ENCODE assay signal across 9 mouse cellular contexts in genomic region chr3:30601610-30602064, GRCm38 (mm10). TPM values are rescaled to one million over a fixed set of nuclear protein-coding genes. Genes with fewer than 3 reads are reported as not detected.
DNase-seq lines count a peak whose midpoint lies in the region; ATAC-seq lines count a peak whose summit lies in the region.
"Had no signal": no experiment of that assay in that cellular context is flagged by ENCODE, and none has a peak within 500 bp of the region (broad histone marks: within the 10 kb centered on the region; RNA-seq: fewer than 3 reads in every experiment).

No protein-coding gene starts in this region.

- H3K9ac ChIP-seq in kidney, embryonic 15.5 days = peak overlapping the region; percentile 81; the same call in 1 of the 2 replicates
- H3K9ac ChIP-seq in hindbrain, embryonic 14.5 days = peak overlapping the region; percentile 79
- peak overlapping the region; percentile 77 for H3K9ac ChIP-seq in midbrain, embryonic 14.5 days (replicated peaks; ENCODE audit: low read length)

- peak overlapping the region; percentile 99 for H3K27ac ChIP-seq in kidney, embryonic 15.5 days
- H3K27ac ChIP-seq in brown adipose tissue, adult 24 weeks (replicated peaks; ENCODE audit: low read depth, low read length) = peak overlapping the region; percentile 12
- H3K27ac ChIP-seq in hindbrain, embryonic 14.5 days = peak overlapping the region; percentile 89
- H3K27ac ChIP-seq in midbrain, embryonic 14.5 days (replicated peaks; ENCODE audit: low read depth, low read length) = peak overlapping the region; percentile 96

- DNase-seq in kidney, adult 18-20 months = no peak
- no peak for DNase-seq in hindbrain, embryonic 14.5 days (ENCODE audit: low spot score)
- DNase-seq in midbrain, embryonic 14.5 days = no peak
- no peak for DNase-seq in left cerebral cortex, adult 11 months (ENCODE audit: low spot score)
- no peak for DNase-seq in kidney, postnatal 14 days

- under 1% methylated on average over 13 of the region's 13 CpGs for WGBS in kidney, embryonic 15.5 days
- WGBS in hindbrain, embryonic 14.5 days = 2% methylated on average over 13 of the region's 13 CpGs
- WGBS in midbrain, embryonic 14.5 days = 1% methylated on average over 13 of the region's 13 CpGs

- H3K4me1 ChIP-seq in kidney, embryonic 15.5 days = peaks cover 25% of the 10 kb centered on the region
- H3K4me1 ChIP-seq in brown adipose tissue, adult 24 weeks (ENCODE audit: control insufficient read depth, insufficient read depth, insufficient read length, low read length) = no peaks in the 10 kb centered on the region
- H3K4me1 ChIP-seq in hindbrain, embryonic 14.5 days (replicated peaks; ENCODE audit: control insufficient read depth, insufficient read depth, low read length) = peaks cover 15% of the 10 kb centered on the region; the same call in 1 of the 2 replicates
- H3K4me1 ChIP-seq in midbrain, embryonic 14.5 days (ENCODE audit: control insufficient read depth, insufficient read depth, low read length) = peaks cover 6% of the 10 kb centered on the region

- H3K36me3 ChIP-seq in kidney, embryonic 15.5 days = peaks cover 22% of the 10 kb centered on the region
- H3K36me3 ChIP-seq in hindbrain, embryonic 14.5 days (replicated peaks; ENCODE audit: control insufficient read depth, insufficient read depth) = peaks cover 23% of the 10 kb centered on the region
- peaks cover 23% of the 10 kb centered on the region for H3K36me3 ChIP-seq in midbrain, embryonic 14.5 days (ENCODE audit: control insufficient read depth, insufficient read depth, low read length)

- ATAC-seq in kidney, embryonic 15.5 days (replicated peaks; ENCODE audit: low FRiP score) = no peak
- ATAC-seq in hindbrain, embryonic 14.5 days (ENCODE audit: low FRiP score) = no peak
- no peak for ATAC-seq in midbrain, embryonic 14.5 days (ENCODE audit: low FRiP score, low TSS enrichment)
- ATAC-seq in erythroid progenitor cell, adult 5-6 weeks (replicated peaks; ENCODE audit: low FRiP score, poor library complexity, severe bottlenecking) = no peak

- H3K4me2 ChIP-seq in kidney, embryonic 15.5 days = peak overlapping the region; percentile 96
- peak overlapping the region; percentile 82 for H3K4me2 ChIP-seq in hindbrain, embryonic 14.5 days (replicated peaks)
- peak overlapping the region; percentile 80 for H3K4me2 ChIP-seq in midbrain, embryonic 14.5 days (ENCODE audit: low read length)

- H3K9me3 ChIP-seq in kidney, embryonic 15.5 days (replicated peaks) = no peaks in the 10 kb centered on the region
- no peaks in the 10 kb centered on the region for H3K9me3 ChIP-seq in hindbrain, embryonic 14.5 days (ENCODE audit: control insufficient read depth, low read length)
- H3K9me3 ChIP-seq in midbrain, embryonic 14.5 days (ENCODE audit: control insufficient read depth, low read length) = no peaks in the 10 kb centered on the region

- peak overlapping the region; percentile 90 for H3K4me3 ChIP-seq in kidney, embryonic 15.5 days (replicated peaks)
- H3K4me3 ChIP-seq in brown adipose tissue, adult 24 weeks (ENCODE audit: insufficient read depth, low read depth, low read length) = peak overlapping the region; percentile 81
- peak overlapping the region; percentile 73 for H3K4me3 ChIP-seq in hindbrain, embryonic 14.5 days (replicated peaks; ENCODE audit: low read length)
- peak overlapping the region; percentile 80 for H3K4me3 ChIP-seq in midbrain, embryonic 14.5 days (replicated peaks; ENCODE audit: low read depth, low read length)

- H3K27me3 ChIP-seq in kidney, embryonic 15.5 days = peaks cover 9% of the 10 kb centered on the region; the same call in 1 of the 2 replicates
- H3K27me3 ChIP-seq in hindbrain, embryonic 14.5 days (ENCODE audit: control insufficient read depth, insufficient read depth, low read length) = no peaks in the 10 kb centered on the region
- no peaks in the 10 kb centered on the region; the same call in 1 of the 2 replicates for H3K27me3 ChIP-seq in midbrain, embryonic 14.5 days (ENCODE audit: control insufficient read depth, insufficient read depth, low read length)

RNA-seq across cellular contexts. Expression of gene Mynn, which starts 0.2 kb away (rescaled TPM):
- polyA plus RNA-seq in kidney, embryonic 15.5 days (2015; fragmentation: Nextera tagmentation; extraction: Ambion mirVana) = 34.3 and 36.0 TPM in 2 replicates
- polyA plus RNA-seq in brown adipose tissue, adult 24 weeks (2012; ENCODE audit: insufficient read depth, insufficient read length, missing spikeins) = 7.3 and 11.2 TPM in 2 replicates
- 33.5 and 33.7 TPM in 2 replicates for polyA plus RNA-seq in hindbrain, embryonic 14.5 days (2014; fragmentation: Nextera tagmentation; extraction: Ambion mirVana)
- polyA plus RNA-seq in midbrain, embryonic 14.5 days (2014; fragmentation: Nextera tagmentation; extraction: Ambion mirVana) = 32.8 and 41.8 TPM in 2 replicates
- total RNA-seq in erythroid progenitor cell, adult 5-6 weeks (2015; ENCODE audit: low replicate concordance) = 14.1 and 32.3 TPM in 2 replicates
- 22.8 and 24.0 TPM in 2 replicates for total RNA-seq in erythroid progenitor cell, adult 5-6 weeks (2017; ENCODE audit: low replicate concordance)

RNA-seq across cellular contexts. Expression of gene Actrt3, which starts 1.9 kb away (rescaled TPM):
- polyA plus RNA-seq in kidney, embryonic 15.5 days (2015; fragmentation: Nextera tagmentation; extraction: Ambion mirVana) = not detected in 2 replicates
- polyA plus RNA-seq in brown adipose tissue, adult 24 weeks (2012; ENCODE audit: insufficient read depth, insufficient read length, missing spikeins) = not detected in 2 replicates
- 0.65 and 0.74 TPM in 2 replicates for polyA plus RNA-seq in hindbrain, embryonic 14.5 days (2014; fragmentation: Nextera tagmentation; extraction: Ambion mirVana)
- polyA plus RNA-seq in midbrain, embryonic 14.5 days (2014; fragmentation: Nextera tagmentation; extraction: Ambion mirVana) = 0.15 and 0.38 TPM in 2 replicates
- total RNA-seq in erythroid progenitor cell, adult 5-6 weeks (2015; ENCODE audit: low replicate concordance) = not detected in 2 replicates
- not detected in 2 replicates for total RNA-seq in erythroid progenitor cell, adult 5-6 weeks (2017; ENCODE audit: low replicate concordance)
- total RNA-seq: gastrocnemius, postnatal 36 days had no signal

RNA-seq across cellular contexts. Expression of gene Lrriq4, which starts 42.7 kb away (rescaled TPM):
- not detected in 2 replicates for polyA plus RNA-seq in kidney, embryonic 15.5 days (2015; fragmentation: Nextera tagmentation; extraction: Ambion mirVana)
- not detected in 2 replicates for polyA plus RNA-seq in brown adipose tissue, adult 24 weeks (2012; ENCODE audit: insufficient read depth, insufficient read length, missing spikeins)
- polyA plus RNA-seq in hindbrain, embryonic 14.5 days (2014; fragmentation: Nextera tagmentation; extraction: Ambion mirVana) = 0.08 TPM in 1 of 2 replicates, not detected in the other
- polyA plus RNA-seq in midbrain, embryonic 14.5 days (2014; fragmentation: Nextera tagmentation; extraction: Ambion mirVana) = not detected in 2 replicates
- not detected in 2 replicates for total RNA-seq in erythroid progenitor cell, adult 5-6 weeks (2015; ENCODE audit: low replicate concordance)
- total RNA-seq in erythroid progenitor cell, adult 5-6 weeks (2017; ENCODE audit: low replicate concordance) = not detected in 2 replicates
- total RNA-seq: gastrocnemius, postnatal 36 days had no signal

RNA-seq across cellular contexts. Expression of gene Lrrc34, which starts 46.0 kb away (rescaled TPM):
- polyA plus RNA-seq in kidney, embryonic 15.5 days (2015; fragmentation: Nextera tagmentation; extraction: Ambion mirVana) = 2.2 and 2.4 TPM in 2 replicates
- polyA plus RNA-seq in brown adipose tissue, adult 24 weeks (2012; ENCODE audit: insufficient read depth, insufficient read length, missing spikeins) = not detected in 2 replicates
- 1.7 and 2.9 TPM in 2 replicates for polyA plus RNA-seq in hindbrain, embryonic 14.5 days (2014; fragmentation: Nextera tagmentation; extraction: Ambion mirVana)
- 0.82 and 1.1 TPM in 2 replicates for polyA plus RNA-seq in midbrain, embryonic 14.5 days (2014; fragmentation: Nextera tagmentation; extraction: Ambion mirVana)
- total RNA-seq in erythroid progenitor cell, adult 5-6 weeks (2015; ENCODE audit: low replicate concordance) = not detected in 2 replicates
- not detected in 2 replicates for total RNA-seq in erythroid progenitor cell, adult 5-6 weeks (2017; ENCODE audit: low replicate concordance)
- total RNA-seq: gastrocnemius, postnatal 36 days had no signal

RNA-seq across cellular contexts. Expression of gene Mecom, which starts 53.8 kb away (rescaled TPM):
- 66.4 and 72.7 TPM in 2 replicates for polyA plus RNA-seq in kidney, embryonic 15.5 days (2015; fragmentation: Nextera tagmentation; extraction: Ambion mirVana)
- 6.1 and 9.2 TPM in 2 replicates for polyA plus RNA-seq in brown adipose tissue, adult 24 weeks (2012; ENCODE audit: insufficient read depth, insufficient read length, missing spikeins)
- 12.6 and 13.7 TPM in 2 replicates for polyA plus RNA-seq in hindbrain, embryonic 14.5 days (2014; fragmentation: Nextera tagmentation; extraction: Ambion mirVana)
- polyA plus RNA-seq in midbrain, embryonic 14.5 days (2014; fragmentation: Nextera tagmentation; extraction: Ambion mirVana) = 4.6 and 10.1 TPM in 2 replicates
- total RNA-seq in erythroid progenitor cell, adult 5-6 weeks (2015; ENCODE audit: low replicate concordance) = not detected in 2 replicates
- 0.64 and 0.68 TPM in 2 replicates for total RNA-seq in erythroid progenitor cell, adult 5-6 weeks (2017; ENCODE audit: low replicate concordance)

Comparison
In these comparisons a context has a peak if more than half of its experiments do, and no peak if none do; other contexts are left out.
1. H3K27ac ChIP-seq: peak in every context shown above with its lines; median percentile 99 in kidney, embryonic 15.5 days; 96 in midbrain, embryonic 14.5 days; 89 in hindbrain, embryonic 14.5 days; 12 in brown adipose tissue, adult 24 weeks.